Mouse (Mus musculus): ENCODE measurements around the gene Wdr25. TPM values are rescaled to one million over a fixed set of nuclear protein-coding genes. Genes with fewer than 3 reads are reported as not detected.

The Wdr25 gene
- polyA plus RNA-seq, 1 experiment from 2014 or later: 9.8 TPM

DNA sequence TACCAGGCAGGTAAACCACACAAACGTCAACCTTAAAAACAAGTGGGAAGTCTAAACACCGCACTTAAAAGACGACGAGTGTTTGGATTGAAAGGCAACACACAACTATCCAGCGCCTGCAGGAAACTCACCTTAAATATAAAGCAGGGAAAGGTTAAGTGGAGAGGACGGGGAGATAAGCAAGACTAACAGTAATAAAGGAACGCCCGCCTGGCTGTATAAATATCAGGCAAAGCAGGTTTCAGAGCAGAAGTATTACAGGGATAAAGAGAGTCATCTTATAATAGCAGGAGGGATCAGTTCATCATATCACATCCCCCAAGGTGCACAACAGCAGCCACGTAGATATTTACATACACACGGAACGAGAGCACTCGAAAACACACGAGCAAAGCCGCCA is 78.8 kb downstream of the Wdr25 start:
- no peak overlapping the region for H3K9ac ChIP-seq
- no peak for ATAC-seq (ENCODE audit: low FRiP score, low read depth)
- no peaks in the 10 kb centered on the region for H3K9me3 ChIP-seq
- H3K4me1 ChIP-seq: no peaks in the 10 kb centered on the region
- no peak overlapping the region for H3K4me2 ChIP-seq (replicated peaks)
- no peaks in the 10 kb centered on the region for H3K27me3 ChIP-seq (replicated peaks)
- no peak overlapping the region for H3K27ac ChIP-seq
- 89% methylated on average over 14 of the region's 14 CpGs for WGBS
- H3K4me3 ChIP-seq: no peak overlapping the region
- H3K36me3 ChIP-seq: no peaks in the 10 kb centered on the region

DNA sequence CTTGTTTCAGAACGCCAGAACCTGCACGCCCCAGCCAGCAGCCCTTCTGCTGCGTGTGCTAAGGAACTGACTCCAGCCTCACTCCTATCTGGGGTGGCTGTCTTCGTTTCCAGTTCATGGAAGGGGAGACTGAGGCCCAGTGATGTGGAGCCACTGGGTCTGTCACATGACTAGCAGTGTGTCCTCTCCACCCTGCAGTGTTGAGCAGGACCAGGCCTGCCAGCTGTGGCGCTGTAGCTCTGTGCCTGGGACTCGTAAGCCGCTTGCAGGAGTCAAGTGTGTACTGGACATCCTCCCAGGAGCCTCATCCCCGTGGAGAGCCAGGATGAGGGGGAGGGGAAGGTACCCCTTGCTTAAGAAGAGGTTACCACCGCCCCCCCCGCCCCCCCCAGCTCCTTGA is 86.5 kb downstream of the Wdr25 start:
- ATAC-seq (ENCODE audit: low FRiP score, low read depth): peak; percentile 30; the same call in 1 of the 2 replicates
- WGBS: 35% methylated on average over 10 of the region's 10 CpGs

DNA sequence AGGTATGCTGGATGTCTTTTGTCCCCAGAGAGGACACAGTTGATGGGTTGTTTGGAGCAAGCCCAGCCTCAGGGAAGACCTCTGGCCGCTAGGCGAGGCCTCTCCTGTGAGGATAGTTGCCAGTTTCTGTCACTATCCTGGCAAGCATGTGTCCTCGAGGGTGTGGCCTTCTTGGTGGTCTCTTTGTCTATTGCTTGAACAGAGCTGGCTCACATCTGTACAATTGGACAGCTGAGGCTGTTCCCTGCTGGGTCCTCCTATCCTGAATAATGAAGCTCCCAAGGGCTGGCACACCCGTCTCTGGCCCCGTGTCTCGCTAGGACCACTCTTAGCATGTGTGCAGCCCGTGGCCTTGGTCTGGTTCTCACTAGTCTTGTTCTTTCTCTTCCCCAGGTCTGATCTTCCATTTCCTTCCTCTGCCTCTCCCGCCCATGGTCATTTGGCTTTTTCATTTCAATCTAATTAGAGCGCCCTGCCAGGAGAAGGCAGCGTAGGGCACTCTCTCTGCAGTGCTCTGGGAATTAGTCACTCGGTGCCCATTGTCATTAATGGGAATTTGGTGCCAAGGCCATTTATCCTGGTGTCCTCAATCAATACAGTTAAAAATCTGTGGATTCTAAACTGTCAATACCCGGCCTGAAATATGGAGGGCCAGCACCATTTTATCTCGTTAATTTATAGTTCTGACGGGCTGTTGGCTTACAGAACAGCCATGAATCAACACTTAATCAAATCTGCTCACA is 88.7 kb downstream of the Wdr25 start:
- Histone ChIP-seq H3K9ac (no peak overlapping the region), H3K27me3 (replicated peaks) (no peaks in the 10 kb centered on the region), H3K27ac (no peak overlapping the region), H3K4me2 (replicated peaks) (no peak overlapping the region), H3K4me1 (peaks cover 23% of the 10 kb centered on the region), H3K36me3 (no peaks in the 10 kb centered on the region), H3K4me3 (no peak overlapping the region), H3K9me3 (no peaks in the 10 kb centered on the region)
- WGBS: 65% methylated on average over 14 of the region's 14 CpGs
- ATAC-seq (ENCODE audit: low FRiP score, low read depth): no peak

More for the DNA sequence above, 86.5 kb downstream of the Wdr25 start:
- peaks cover 23% of the 10 kb centered on the region for H3K4me1 ChIP-seq
- H3K27ac ChIP-seq: no peak overlapping the region
- no peaks in the 10 kb centered on the region for H3K27me3 ChIP-seq (replicated peaks)
- H3K9ac ChIP-seq: no peak overlapping the region
- no peaks in the 10 kb centered on the region for H3K36me3 ChIP-seq
- no peak overlapping the region for H3K4me2 ChIP-seq (replicated peaks)
- no peaks in the 10 kb centered on the region for H3K9me3 ChIP-seq
- no peak overlapping the region for H3K4me3 ChIP-seq

DNA sequence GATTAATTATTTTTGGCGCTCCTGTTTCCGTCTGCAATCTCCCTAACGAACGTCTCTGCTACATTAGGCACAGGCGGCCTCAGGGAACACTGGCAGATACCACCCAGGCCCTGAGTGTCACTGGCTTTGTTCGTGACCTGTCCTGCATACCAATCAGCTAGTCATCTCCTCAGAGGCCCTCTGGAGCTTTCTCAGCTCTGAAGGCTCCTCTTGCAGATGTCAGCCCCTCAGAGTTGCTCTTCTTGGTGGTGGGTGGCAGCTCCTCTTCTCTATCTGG is 89.2 kb downstream of the Wdr25 start:
- WGBS: 64% methylated on average over 6 of the region's 6 CpGs
- no peak for ATAC-seq (ENCODE audit: low FRiP score, low read depth)
- Histone ChIP-seq H3K4me2 (replicated peaks) (no peak overlapping the region), H3K4me3 (no peak overlapping the region), H3K27ac (no peak overlapping the region), H3K4me1 (peaks cover 23% of the 10 kb centered on the region), H3K9me3 (no peaks in the 10 kb centered on the region), H3K9ac (no peak overlapping the region), H3K36me3 (no peaks in the 10 kb centered on the region), H3K27me3 (replicated peaks) (no peaks in the 10 kb centered on the region)

DNA sequence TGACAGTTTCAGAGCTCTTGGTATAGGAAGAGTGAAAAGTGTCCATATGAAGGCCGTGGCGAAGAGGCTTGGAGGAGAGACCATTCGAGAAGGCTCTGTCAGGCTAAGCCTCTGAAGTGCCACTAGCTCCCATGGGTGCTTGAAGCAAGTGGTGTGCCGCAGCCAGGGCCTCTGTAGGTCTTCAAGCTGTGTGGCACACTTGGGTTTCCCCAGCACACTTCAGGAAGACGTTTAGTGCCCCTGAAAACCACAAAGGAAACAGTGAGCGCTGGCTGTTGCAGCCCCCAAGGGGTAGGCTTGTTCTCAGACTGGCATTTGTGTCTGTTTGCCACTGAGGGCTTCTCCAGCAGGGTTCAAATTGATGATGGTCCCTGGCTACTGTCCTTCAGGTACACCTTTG is 90.1 kb downstream of the Wdr25 start:
- 83% methylated on average over 6 of the region's 6 CpGs for WGBS

DNA sequence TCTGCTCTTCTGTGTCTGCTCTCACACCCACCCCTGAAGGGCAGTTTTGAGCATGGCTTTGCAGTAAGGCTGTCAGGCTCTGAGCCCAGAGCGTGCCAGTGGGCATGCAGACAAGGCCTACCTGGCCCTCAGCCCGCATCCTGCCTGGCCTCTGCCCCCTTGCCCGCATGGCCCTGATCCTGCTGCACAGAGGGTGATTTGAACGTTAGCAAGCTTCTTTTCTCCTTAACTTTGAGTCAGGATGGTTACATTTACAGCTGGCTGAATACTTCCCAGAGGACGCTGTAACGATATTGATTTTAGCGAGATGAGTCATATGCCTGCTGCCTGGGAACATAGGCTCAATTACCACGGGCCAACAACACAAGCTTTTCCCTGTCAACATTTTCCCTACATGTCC is 91.0 kb downstream of the Wdr25 start:
- Histone ChIP-seq H3K4me2 (replicated peaks) (no peak overlapping the region), H3K9me3 (no peaks in the 10 kb centered on the region), H3K4me1 (peaks cover 16% of the 10 kb centered on the region), H3K4me3 (no peak overlapping the region), H3K9ac (no peak overlapping the region), H3K27ac (no peak overlapping the region), H3K36me3 (no peaks in the 10 kb centered on the region), H3K27me3 (replicated peaks) (no peaks in the 10 kb centered on the region)
- 70% methylated on average over 8 of the region's 8 CpGs for WGBS
- no peak for ATAC-seq (ENCODE audit: low FRiP score, low read depth)

More for the DNA sequence above, 90.1 kb downstream of the Wdr25 start:
- Histone ChIP-seq H3K9ac (no peak overlapping the region), H3K27me3 (replicated peaks) (no peaks in the 10 kb centered on the region), H3K27ac (no peak overlapping the region), H3K36me3 (no peaks in the 10 kb centered on the region), H3K4me3 (no peak overlapping the region), H3K4me1 (peaks cover 23% of the 10 kb centered on the region), H3K9me3 (no peaks in the 10 kb centered on the region), H3K4me2 (replicated peaks) (no peak overlapping the region)
- ATAC-seq (ENCODE audit: low FRiP score, low read depth): no peak

DNA sequence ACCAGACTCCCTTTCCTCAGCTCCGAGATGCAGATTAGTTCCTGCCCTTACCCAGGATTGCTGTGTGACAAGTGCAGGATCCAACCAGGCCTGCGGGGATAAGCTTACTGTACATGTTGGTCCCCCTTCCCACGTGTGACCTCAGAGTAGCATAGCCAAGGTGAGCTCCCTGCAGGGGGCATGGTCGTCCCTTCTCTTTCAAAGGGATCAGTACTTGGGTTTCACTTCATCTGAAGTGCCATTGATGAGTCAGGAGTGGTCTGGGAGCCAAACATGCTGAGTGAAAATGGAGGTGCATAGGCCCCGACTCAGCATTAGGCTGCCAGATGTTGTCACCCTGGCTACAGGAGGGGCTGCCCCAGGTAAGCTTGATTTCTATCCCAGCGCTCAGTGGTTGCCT is 91.6 kb downstream of the Wdr25 start:
- no peaks in the 10 kb centered on the region for H3K36me3 ChIP-seq
- no peak overlapping the region for H3K4me3 ChIP-seq
- no peak overlapping the region for H3K4me2 ChIP-seq (replicated peaks)
- no peak for ATAC-seq (ENCODE audit: low FRiP score, low read depth)
- WGBS: 71% methylated on average over 6 of the region's 6 CpGs
- H3K27ac ChIP-seq: no peak overlapping the region
- H3K9ac ChIP-seq: no peak overlapping the region
- H3K27me3 ChIP-seq (replicated peaks): no peaks in the 10 kb centered on the region
- H3K9me3 ChIP-seq: no peaks in the 10 kb centered on the region
- peaks cover 11% of the 10 kb centered on the region; the same call in 1 of the 2 replicates for H3K4me1 ChIP-seq

DNA sequence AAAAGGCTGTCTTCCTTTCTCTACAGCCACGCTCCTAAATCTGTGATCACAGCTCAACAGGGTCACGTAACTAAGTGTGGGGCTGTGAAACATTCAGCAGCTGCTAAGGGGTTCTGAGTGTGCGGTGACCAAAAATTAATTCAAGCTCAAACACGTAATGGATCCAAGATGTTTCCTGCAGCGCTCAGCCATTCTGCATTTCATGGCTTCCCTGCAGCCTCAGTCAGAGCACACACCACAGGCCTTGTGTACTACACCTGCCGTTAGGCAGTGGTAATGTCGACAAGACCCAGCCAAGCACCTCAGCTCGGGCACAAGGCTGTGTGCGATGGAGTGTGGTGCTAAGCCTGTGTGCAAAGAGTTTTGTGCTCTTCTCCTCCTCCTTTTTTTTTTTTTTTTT is 94.0 kb downstream of the Wdr25 start:
- no peaks in the 10 kb centered on the region for H3K9me3 ChIP-seq
- no peaks in the 10 kb centered on the region for H3K36me3 ChIP-seq
- H3K27ac ChIP-seq: no peak overlapping the region
- H3K27me3 ChIP-seq (replicated peaks): no peaks in the 10 kb centered on the region
- H3K4me3 ChIP-seq: no peak overlapping the region
- H3K4me1 ChIP-seq: peaks cover 6% of the 10 kb centered on the region; the same call in 1 of the 2 replicates
- WGBS: 82% methylated on average over 9 of the region's 9 CpGs
- ATAC-seq (ENCODE audit: low FRiP score, low read depth): no peak
- H3K9ac ChIP-seq: no peak overlapping the region
- H3K4me2 ChIP-seq (replicated peaks): no peak overlapping the region

DNA sequence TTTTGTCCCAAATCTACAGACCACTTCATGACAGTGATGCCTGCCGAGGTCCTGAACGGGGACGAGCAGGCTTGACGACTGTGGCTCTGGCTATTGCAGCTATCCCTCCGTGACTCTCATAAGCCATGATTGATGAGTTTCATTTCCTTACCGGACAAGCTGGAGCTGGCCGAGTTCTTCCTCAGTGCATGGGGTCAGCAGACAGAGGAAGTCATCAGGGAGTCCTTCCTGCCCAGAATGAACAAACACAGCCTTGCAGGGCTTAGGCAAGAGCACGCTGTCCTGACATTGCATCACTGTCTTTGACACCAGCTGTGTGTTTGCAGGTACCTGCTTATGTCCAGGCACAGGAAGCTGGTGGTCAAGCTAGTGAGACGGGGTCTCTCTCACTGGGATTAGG is 97.0 kb downstream of the Wdr25 start:
- Histone ChIP-seq H3K9me3 (no peaks in the 10 kb centered on the region), H3K4me1 (peaks cover 7% of the 10 kb centered on the region), H3K9ac (no peak overlapping the region), H3K27me3 (replicated peaks) (no peaks in the 10 kb centered on the region), H3K4me2 (replicated peaks) (no peak overlapping the region), H3K4me3 (no peak overlapping the region), H3K27ac (no peak overlapping the region), H3K36me3 (no peaks in the 10 kb centered on the region)
- no peak for ATAC-seq (ENCODE audit: low FRiP score, low read depth)
- 57% methylated on average over 9 of the region's 9 CpGs for WGBS

DNA sequence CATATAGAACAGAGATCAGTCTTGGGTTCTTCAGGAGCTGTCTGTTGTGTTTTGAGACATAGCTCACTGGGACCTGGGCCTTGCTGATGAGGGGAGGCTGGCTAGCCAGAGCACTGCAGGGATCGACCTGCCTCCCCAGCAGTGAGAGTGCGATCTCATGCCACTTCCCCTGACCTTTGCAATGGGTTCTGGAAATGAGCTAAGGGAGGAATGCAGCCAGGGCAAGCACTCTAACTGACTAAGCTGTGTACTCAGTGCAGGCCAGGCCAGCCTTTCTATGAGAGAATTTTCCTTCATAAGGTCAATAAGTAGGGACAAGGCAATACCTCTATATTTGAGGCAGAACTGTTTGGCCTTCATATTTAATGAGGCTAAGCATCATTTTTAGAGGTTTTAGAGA is 99.6 kb downstream of the Wdr25 start:
- Histone ChIP-seq H3K27me3 (replicated peaks) (0 out of 2 replicates have a peak, but pooled peaks cover 2% of the 10 kb centered on the region), H3K9ac (no peak overlapping the region), H3K4me3 (no peak overlapping the region), H3K4me2 (replicated peaks) (no peak overlapping the region), H3K27ac (no peak overlapping the region), H3K9me3 (no peaks in the 10 kb centered on the region), H3K4me1 (peaks cover 12% of the 10 kb centered on the region), H3K36me3 (no peaks in the 10 kb centered on the region)
- no peak for ATAC-seq (ENCODE audit: low FRiP score, low read depth)
- 68% methylated on average over 2 of the region's 2 CpGs for WGBS

DNA sequence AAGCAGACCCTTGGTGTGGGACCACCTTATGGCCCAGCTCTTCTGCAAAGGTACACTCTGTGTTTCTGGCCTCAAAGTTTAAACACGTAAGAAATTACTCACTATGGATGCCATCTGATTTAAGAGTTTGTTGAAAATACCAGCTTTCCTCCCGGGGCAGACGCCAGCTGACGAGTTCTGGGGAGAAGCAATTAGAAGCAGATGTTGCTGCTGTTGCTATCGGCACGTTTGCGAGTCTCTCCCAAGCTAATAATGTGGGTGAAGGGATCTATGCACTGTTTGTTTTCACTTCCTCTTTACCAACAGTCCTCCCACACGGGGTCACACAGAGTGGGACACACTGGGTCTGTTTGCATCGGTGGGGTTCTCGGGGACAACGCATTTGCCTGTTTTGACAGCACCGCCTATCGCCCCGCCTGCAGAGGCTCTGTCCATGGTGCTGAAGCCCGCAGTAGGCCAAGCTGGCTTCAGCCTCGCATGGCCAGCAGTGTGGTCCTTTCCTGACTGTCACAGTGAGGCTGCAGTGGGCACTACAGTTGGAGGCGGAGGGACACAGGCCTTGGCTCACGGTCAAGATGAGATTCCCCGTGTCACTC is 101.1 kb downstream of the Wdr25 start:
- H3K4me1 ChIP-seq: peaks cover 13% of the 10 kb centered on the region
- no peak for ATAC-seq (ENCODE audit: low FRiP score, low read depth)
- 11% methylated on average over 19 of the region's 19 CpGs for WGBS
- H3K9ac ChIP-seq: no peak overlapping the region
- H3K27ac ChIP-seq: no peak overlapping the region
- H3K36me3 ChIP-seq: no peaks in the 10 kb centered on the region
- peak overlapping the region; percentile 38 for H3K4me2 ChIP-seq (replicated peaks)
- H3K4me3 ChIP-seq: no peak overlapping the region
- no peaks in the 10 kb centered on the region for H3K9me3 ChIP-seq
- H3K27me3 ChIP-seq (replicated peaks): peaks cover 2% of the 10 kb centered on the region; the same call in 1 of the 2 replicates

DNA sequence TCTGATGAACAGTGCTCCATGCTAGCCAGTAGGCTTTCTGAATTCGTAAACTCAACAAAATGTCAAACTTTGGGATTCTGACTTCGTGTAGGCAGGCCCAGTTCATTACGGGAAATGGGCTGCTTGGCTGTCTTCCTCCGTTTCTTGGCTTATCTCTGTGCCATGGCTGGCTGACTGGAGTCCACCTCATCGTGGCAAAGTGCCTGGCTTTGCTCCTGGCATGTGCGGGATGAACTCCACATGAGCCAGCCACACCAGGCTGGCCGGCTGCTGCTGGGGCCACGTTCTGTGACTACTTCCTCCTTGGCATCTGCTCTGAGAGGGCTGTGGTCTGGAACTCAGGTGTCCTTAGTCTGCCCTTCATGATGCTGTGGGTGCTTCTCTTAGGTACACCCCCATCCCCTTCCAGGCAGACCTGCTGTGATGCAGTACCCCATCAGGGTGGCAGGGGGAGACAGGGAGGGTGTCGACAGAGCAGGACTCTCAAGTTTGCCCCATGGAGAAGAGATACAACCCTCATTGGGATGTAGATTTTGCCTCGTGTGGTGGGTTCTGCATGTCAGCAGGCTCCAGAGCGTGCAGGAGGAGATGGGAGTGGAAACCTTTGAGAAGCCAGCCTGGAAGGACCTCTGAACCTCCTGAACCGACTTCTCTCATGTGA is 102.7 kb downstream of the Wdr25 start:
- H3K9me3 ChIP-seq: no peaks in the 10 kb centered on the region
- H3K4me3 ChIP-seq: no peak overlapping the region
- peaks cover 2% of the 10 kb centered on the region; the same call in 1 of the 2 replicates for H3K27me3 ChIP-seq (replicated peaks)
- 77% methylated on average over 12 of the region's 12 CpGs for WGBS
- no peak overlapping the region for H3K4me2 ChIP-seq (replicated peaks)
- no peaks in the 10 kb centered on the region for H3K36me3 ChIP-seq
- no peak overlapping the region for H3K9ac ChIP-seq
- ATAC-seq (ENCODE audit: low FRiP score, low read depth): no peak
- peaks cover 13% of the 10 kb centered on the region for H3K4me1 ChIP-seq
- H3K27ac ChIP-seq: no peak overlapping the region
